Mouse (Mus musculus) layer of hippocampus, adult 18-20 months (tissue): Measurements from ENCODE around the gene Zfp334. TPM values are rescaled to one million over a fixed set of nuclear protein-coding genes. Genes with fewer than 3 reads are reported as not detected.

Experiments
- DNase-seq, 2 experiments: peaks; one replicate each; pipeline ENCODE4 v3.0.0; 2022; ENCODE audit warnings: low spot score in 2 of 2
- total RNA-seq, 2 experiments: library from RNA; stranded (reverse); gene quantifications; 2 replicates each; pipeline ENCODE4 v1.2.3; 2021

Gene Zfp334
- total RNA-seq, 2 experiments from 2014 or later: 14.6 to 15.9 TPM

DNA sequence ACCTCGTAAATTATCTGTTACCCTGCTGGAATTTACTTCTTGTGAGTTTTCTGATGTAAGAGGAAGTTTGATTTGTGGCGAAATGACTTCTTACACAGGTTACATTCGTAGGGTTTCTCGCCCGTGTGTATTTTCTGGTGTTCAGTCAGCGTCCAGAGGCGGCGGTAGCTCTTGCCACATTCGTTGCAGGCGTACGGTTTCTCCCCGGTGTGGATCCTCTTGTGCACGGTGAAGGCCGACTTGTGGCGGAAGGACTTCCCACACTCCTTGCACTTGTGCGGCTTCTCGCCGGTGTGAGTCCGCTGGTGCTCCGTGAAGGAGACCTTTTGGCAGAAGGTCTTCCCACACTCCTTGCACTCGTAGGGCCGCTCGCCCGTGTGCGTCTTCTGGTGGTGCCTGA, 8.0 kb downstream of the Zfp334 start:
- no peak for DNase-seq

DNA sequence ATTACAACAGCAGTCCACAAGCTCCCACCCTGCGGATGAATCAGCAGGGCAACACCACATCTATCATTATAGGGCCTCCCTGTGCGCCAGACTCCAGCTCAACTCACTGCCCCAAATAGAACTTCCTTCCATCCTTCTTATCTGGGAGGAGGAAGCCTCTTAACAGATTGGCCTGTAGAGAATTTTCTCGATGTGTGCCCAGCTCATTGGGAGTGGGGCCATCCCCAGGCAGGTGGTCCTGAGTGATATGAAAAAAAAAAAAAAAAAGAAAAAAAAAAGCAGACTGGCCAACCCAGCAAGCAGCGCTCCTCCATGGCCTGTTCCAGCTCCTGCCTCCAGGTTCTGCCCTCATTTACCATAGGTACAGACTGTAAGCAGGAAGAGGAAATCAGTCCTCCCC, 12.1 kb downstream of the Zfp334 start:
- DNase-seq: no peak

DNA sequence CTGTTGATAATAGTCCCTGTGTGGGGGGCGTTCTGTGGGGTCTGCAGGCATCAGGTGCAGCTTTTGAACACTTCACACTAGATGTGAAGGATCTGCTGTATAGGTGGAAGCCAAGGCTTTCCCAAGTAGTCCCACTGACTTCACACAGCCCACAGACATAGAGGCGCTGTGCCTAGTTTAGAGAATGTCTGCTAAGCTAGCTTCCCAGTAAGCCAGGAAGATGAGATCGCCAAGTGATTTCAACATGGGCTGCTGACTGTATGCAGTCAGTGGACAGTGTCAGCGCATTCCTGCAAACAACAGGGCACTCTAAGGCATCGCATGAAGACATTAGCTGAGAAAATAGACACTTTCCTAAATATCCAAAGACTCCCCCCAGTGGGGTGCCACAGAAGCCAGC, 12.6 kb downstream of the Zfp334 start:
- DNase-seq: no peak

DNA sequence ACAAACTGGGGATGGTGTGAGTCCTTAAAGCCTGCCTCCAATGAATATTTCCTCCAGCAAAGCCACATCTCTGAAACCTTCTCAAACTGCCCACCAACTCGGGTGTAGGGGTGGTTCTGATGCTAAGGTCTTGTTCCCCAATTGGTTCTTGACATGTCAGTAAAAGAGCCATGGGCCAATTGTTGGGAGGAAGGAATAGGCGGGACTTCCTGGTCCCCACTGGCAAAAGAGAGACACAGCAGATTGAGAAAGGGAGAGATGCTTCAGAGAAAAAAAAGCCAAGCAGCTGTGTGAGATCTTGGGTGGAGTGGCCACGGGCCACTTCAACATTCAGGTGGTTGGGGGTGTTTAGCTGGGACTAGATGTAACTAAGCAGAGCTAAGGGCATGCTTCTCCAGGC, 17.0 kb downstream of the Zfp334 start:
- peak in 1 of 2 experiments; percentile 33 for DNase-seq

DNA sequence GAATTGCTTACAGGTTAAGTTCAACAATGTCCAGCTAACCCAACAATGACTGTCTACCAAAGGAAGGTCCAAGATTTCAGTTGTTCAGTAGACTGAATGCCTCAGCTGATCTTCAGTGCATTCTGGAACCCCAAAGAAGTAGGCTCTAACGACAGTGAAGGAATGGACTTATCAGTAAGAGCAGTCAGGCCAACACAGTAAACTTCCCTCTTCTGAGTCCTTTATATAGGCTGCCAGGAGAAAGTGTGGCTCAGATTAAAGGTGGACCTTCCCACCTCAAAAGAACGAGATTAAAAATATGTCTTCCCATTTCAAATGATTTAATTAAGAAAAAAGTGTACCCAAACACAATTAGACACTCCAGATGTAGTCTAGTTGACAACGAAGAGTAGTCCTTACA, 17.7 kb downstream of the Zfp334 start:
- no peak for DNase-seq

DNA sequence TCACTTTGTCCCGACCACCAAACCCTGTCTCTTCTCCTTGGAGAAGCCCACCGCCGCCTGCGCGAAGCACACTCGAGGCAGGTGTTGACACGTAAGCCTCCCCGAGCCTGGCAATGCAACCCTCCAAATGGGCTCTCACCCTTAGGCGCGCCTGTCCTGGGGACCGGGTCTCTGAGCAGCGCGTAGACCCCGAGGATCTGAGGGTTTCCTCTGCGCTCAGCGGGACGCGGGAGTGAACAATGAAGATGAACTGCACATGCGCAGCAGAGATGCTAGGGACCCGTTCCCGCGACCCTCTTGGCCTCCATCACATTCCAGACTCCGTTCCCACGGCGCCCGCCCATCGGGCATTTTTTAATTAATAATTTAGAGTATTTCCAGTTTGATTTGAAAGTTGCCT, 19.6 kb downstream of the Zfp334 start, which contains the start of gene Zfp663:
Zfp663 (minus strand) TSS at position 234 of the 400 bp plus-strand sequence.
- DNase-seq: no peak

DNA sequence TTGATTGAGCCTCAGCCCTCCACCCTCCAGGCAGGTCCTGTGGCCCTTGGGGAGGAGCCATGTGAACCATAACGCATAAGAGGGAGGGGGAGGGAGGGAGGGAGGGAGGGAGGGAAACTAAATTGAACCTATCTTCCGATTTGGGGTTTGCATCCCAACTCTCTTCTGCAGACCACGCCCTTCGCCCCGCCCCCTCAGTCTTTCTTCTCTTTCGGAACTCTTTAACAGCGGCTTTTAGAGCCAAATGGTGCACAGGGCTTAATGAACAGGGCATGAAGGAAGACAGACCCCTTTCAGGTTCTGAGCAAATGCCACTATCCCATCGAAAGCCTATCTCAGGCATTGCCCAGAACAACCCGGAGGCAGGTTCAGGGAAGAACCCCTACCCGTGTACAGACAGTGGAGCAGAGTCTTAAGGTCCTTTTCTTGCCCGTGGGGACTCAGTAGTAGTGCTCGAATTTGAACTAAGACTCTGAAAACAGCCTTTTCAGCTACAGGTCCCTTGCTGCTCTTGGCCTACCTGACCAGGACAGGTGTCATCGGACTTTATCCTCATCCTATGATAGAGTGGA, 20.1 kb downstream of the Zfp334 start:
- no peak for DNase-seq

DNA sequence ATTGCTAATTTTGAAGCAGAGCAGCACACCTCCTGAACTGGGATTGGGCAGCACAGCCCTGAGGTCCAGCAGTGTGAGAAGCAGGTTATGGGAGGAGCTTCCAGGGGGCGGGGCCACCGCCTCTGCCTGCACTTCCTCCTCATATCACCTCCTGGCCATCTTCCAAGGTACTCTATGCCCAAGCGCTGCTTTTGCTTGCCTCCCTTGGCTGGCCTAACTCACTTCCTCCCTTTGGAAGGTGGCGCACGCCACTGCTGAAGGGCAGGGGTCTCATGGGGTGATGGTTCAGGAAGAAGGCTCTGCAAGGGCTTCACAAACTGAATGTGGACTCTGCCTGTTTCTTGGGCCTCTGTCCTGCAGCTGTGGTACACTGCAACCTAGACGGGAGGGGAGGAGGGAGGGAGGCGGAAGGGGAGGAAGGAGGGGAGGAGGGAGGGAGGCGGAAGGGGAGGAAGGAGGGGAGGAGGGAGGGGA, 21.0 kb downstream of the Zfp334 start:
- DNase-seq: no peak

DNA sequence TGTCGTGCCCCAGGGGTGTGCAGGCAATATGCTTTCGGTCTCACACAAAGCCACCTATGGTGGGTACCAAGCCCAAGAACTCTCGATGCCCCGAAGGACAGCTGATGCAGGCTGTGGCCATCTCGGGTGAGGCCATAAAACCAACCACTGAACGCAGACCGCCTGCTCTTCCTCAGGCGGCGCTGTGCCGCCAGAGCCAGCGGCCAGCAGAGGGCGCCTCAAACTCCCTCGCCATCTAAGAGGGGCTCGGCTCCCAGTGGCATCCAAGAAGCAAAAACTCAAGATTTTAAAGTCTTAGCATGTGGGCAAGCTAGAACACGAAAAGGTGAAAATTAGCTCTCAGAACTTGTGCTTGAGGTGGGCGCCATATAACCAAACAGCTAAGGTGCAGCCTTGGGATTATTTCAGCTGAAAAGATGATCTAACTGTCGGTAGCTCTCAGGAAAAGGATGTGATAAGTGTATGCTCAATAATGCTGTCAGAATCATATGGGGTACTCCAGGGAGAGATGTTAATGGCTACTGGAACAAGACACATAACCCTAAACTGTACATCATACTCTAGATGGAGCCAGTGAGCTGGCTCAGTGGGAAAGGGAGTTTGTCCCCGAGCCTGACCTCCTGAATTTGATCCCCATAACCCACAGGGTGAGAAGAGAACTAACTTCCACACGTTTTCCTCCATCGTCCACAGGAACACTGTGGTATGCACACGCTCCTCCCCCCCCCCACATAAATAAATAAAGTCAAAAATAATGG, 23.5 kb downstream of the Zfp334 start:
- peak in 1 of 2 experiments; percentile 74 for DNase-seq

DNA sequence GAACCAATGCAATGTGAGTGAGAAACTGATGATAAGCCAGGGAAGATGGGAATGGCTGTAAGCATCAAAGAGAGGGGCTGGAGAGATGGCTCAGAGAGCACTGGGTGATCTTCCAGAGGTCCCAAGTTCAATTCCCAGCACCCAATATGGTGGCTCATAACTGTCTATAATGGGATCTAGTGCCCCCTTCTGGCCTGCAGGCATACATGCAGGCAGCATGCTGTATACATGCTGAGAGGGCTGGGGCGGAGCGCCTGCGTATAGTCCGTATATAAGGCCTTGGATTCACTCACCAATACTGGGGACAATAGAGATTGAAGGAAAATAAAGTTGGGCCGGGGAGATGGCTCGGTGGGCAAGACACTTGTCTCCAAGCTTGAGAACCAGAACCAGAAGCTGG, 24.8 kb downstream of the Zfp334 start:
- no peak for DNase-seq

DNA sequence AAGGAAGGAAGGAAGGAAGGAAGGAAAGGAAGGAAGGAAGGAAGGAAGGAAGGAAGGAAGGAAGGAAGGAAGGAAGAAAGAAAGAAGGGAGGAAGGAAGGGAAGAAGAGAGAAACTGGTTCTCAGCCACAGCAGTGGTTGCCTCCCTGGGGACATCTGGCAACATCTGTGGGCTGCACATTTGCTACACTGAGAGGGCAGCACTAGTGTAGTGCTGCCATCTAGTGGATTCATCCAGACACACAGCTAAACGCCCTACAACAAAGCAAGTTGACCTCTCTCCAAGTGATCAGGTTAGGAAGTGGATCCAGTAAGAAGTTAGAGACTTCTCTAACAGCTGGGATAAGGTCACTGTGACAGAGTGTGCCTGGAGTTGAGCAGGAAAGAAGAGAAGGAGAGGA, 27.2 kb downstream of the Zfp334 start:
- DNase-seq: peak; percentile 26 to 73

DNA sequence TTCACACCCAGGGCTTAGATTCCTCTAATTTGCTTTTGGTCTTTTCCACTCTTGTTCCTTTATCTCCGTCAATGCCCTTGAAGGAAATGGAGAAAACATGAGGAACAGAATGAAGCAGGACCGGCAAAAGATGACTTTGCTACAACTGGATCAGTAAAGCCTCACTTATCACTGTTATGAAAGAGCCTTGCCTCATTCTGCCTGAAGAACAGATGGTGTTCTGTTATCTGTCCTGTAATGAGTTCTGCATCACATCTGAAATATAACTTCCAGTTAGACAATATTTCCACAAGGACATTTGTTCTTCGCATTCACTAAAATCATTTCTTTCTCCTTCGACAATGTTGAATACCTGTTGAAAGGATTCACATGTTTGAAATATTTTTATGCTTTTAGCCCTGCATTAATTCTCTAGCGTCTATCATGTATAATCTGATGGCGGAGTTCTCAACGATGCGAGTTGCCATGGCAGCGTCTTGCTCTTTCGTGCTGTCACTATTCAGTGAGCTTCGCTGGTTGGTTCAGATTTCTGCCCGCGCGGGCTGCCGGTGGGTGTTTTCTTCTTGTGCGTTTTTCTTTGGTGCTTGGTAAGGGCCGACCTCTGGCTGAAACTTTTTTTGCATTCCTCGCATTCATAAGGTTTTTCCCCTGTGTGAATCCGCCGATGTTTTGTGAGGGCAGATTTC, 36.1 kb downstream of the Zfp334 start:
- peak; percentile 45 to 81 for DNase-seq

DNA sequence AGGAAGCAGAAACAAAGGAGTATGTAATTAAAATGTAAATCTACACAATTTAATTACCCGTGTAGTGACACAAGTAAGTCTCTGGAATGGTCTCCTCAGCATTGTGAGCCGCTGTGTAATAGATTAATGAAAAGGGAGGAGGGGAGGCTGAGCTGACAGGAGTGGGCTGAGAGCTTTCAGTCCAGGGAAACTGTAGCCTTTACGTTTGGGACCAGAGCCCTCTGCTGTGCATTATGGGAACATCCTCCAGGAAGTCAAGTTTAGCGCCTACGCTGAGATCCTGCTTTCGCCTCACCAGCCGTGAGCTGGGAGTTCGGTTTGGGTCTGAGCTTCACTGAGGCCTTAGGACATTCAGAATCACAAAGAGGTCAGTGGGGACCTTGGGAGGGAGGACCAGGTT, 38.6 kb downstream of the Zfp334 start:
- peak in 1 of 2 experiments; percentile 57 for DNase-seq

DNA sequence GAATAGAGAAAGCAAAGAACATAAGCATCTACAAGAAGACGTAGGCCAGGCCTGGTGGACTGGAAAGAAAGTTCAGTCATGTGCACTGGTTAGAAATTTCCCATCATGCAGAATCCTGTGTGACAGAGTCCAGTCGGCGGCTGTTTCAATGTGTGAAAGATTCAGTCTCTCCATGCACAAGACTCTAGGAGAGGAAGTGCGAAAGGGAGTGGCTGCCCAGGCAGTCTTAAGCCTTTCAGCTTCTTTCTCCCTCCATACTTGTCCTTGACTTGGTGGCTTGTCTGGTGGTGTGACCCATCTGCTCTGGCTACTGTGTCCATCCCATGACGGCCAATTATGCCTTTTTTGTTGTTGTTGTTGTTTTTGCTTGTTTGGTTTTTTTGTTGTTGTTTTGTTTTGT, 41.9 kb downstream of the Zfp334 start:
- DNase-seq: no peak

DNA sequence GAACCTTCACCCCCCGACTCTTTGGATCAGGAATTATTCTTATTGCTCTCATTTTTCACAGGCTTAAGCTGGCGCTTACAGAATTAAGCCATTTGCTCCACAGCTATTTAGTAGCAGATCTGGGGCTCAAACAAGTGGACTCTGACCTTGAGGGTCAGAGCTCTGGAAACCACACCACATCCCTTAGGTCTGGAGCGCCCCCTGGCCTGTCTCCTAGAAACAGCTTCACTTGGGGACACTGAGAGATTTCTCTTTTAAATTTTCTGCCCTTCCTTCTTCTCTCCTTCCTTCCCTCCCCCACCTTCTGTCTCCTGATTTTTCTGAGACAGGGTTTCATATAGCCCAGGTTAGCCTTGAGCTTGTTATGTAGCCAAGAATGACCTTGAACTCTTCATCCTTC, 50.9 kb downstream of the Zfp334 start:
- DNase-seq: no peak

DNA sequence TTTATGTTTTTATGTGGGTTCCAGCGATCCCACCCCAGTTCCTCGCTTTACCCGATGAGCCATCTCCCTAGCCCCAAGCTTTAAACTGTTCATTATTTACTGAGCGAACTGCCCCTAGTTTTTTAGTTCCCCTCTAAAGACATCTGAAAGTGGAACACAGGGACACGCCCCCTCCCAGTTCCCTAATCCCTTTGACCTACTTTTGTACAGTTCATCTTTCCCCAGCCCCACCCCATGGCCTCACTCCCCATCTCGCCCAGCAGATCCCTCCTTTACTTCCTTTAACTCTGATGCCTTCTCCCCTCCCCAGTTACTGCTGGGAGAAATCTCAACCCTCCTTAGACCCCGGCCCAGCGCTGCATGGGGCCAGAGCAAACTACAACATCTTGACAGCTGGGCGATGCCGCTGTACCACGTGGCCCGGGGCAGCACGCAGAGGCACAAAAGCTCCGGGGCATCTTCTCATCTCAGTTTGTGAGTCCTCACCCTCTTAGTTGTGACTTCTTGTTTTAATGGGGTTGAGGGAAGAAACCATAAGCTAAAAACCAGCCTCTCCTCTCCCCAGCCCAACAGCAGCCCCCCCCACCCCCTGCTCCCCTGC, 55.3 kb downstream of the Zfp334 start:
- no peak for DNase-seq

DNA sequence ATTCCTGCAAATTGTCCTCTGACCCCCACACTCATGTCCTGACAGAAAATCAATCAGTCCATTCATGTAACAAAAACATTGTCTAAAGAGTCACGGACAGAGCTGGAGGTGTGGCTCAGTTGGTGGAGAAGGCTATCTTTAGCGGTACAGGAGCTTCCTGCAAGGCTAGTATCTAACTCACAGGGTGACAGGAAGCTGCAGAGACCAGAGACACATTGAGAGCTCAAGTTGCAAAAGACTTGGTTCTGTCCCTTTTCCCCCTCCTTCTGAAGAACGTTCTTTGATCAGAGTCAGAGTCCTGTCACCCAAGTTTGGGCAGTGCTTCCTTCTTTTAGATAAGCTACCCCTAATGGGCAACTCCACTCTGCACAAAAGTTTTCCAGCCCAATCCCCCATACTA, 58.4 kb downstream of the Zfp334 start:
- no peak for DNase-seq

DNA sequence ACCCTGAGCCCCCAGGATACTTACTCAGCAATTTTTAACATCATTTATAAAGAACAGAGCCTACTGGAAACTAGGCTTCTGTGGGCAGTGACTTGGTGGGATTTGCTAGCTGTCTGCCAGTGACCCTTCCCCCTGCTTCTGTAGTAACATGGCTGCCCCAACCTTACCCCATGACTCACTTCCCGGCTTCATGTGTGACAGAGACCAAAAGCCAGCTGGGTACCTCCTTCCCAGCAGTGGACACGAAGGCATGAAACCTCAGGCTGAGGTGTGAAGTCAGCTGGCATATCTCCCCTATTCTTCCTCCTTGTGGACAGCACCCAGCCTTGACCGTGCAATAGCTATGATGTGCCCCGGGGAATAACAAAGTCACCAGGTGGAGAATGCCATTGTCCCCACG, 59.3 kb downstream of the Zfp334 start:
- DNase-seq: no peak

DNA sequence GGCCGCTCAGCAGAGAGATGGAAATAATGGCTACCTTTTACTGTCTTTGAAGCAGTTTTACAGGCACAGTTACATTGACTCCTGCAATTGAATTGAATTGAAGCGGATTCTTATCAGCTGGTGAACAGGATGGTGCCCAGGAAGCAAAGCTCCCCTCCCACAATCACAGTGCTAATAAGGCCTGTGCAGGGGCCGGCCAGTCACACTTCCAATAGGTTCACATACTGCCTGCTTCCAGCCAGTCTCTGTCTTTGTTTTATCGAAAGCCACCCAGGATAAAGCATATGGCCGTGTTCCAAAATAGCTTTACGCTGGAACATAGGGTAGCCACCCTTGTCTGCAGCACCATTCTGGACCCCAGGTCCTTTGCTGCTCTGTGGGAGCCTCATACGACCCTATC, 60.7 kb downstream of the Zfp334 start:
- no peak for DNase-seq

DNA sequence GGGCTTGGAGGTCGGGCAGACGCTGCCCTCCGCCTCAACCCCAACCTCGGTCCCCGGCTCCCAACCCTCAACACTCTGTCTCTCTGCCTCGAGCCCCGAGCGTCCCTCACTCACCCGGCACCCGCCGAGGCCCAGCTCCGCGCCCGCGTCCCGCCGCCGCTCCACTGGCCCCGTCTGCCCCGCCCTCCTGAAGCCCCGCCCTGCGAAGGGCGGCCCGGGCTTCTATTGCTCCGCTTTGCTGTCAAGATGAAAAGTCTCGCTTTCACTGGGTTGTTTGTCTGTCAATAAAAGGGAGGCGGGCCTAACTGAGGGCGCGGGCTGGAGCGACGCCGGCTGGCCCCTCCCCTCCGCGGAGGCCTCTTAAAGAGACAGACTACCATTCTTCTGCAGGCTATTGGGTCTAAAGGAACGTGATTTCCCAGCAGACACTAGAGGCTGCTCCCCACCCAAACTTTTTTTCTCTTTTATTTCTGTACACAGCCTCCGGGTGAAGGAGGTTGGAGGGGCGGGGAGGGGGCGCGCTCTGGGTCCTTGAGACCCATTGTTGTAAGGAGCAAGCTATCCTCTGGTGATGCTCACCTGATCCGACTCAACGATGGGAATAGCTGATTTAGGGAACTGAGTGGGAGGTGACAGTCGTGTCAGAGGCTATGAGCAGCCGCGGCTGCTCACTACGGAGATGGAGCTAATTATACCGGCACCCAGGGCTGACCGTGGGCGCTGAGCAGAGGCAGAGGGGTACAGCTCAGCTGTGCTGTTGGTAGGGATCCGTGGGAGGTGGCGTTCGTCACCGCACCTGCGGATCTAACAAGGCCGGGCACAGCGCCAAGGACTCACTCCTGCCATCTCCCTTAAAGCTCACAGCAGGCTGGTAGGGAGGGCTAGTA, 61.5 kb downstream of the Zfp334 start, which contains the start of gene Elmo2:
Elmo2 (minus strand) TSS at position 176 of the 887 bp plus-strand sequence.
- peak; percentile 98 to 99 for DNase-seq
